Mouse (Mus musculus) cortical plate, adult 2 months (tissue): ENCODE results near the gene Tm9sf3. TPM values are rescaled to one million over a fixed set of nuclear protein-coding genes. Genes with fewer than 3 reads are reported as not detected.

Experiments
- H3K27ac ChIP-seq: fragments of 200-500 bp; 2 replicates; pipeline ENCODE4 v1.5.1; 2012; ENCODE audit warnings: low read length, control low read depth, inconsistent platforms; ENCODE audit not compliant: insufficient read depth
- H3K4me1 ChIP-seq: fragments of 200-500 bp; 2 replicates; pipeline ENCODE4 v1.6.1; 2011; ENCODE audit warnings: low read length; ENCODE audit not compliant: control insufficient read depth, insufficient read depth
- H3K4me3 ChIP-seq: fragments of 200-500 bp; 2 replicates; pipeline ENCODE4 v1.5.1; 2011; ENCODE audit warnings: mild to moderate bottlenecking, low read length, control low read depth; ENCODE audit not compliant: insufficient read depth
- CTCF ChIP-seq: fragments of 200-500 bp; IDR thresholded peaks from 2 replicates; pipeline ENCODE4 v1.5.1; 2011; ENCODE audit warnings: mild to moderate bottlenecking, control low read depth, low read length; ENCODE audit not compliant: insufficient read depth; ENCODE audit errors: extremely low read depth
- POLR2A ChIP-seq: fragments of 200-500 bp; IDR thresholded peaks from 2 replicates; pipeline ENCODE4 v1.6.1; 2011; ENCODE audit warnings: mild to moderate bottlenecking, low read length, control low read depth; ENCODE audit not compliant: insufficient read depth; ENCODE audit errors: extremely low read depth
- polyA plus RNA-seq: library from polyadenylated mRNA; depleted of rRNA; stranded (reverse); fragments of >200 nt; gene quantifications from 2 replicates; pipeline ENCODE4 v1.2.3, GENCODE M21; 2012; rRNA removed

Tm9sf3 gene
- polyA plus RNA-seq, 1 experiment, result 90.5 TPM

- TF ChIP-seq POLR2A, result no peak
- no peak for TF ChIP-seq CTCF
- H3K4me1 ChIP-seq, result no peaks in the 10 kb centered on the region
- no peak overlapping the region for H3K4me3 ChIP-seq
- H3K27ac ChIP-seq, result no peak overlapping the region
Observed at GRCm38 (mm10) chr19:41190876-41191434, 72.8 kb downstream of the Tm9sf3 start.

- Histone ChIP-seq H3K4me3 (no peak overlapping the region), H3K4me1 (no peaks in the 10 kb centered on the region), H3K27ac (no peak overlapping the region)
- TF ChIP-seq POLR2A, result no peak
- no peak for TF ChIP-seq CTCF
Observed at GRCm38 (mm10) chr19:41177331-41177730, 86.5 kb downstream of the Tm9sf3 start.

- Histone ChIP-seq H3K27ac (no peak overlapping the region), H3K4me3 (no peak overlapping the region), H3K4me1 (no peaks in the 10 kb centered on the region)
- TF ChIP-seq CTCF (no peak), POLR2A (no peak)
Observed at GRCm38 (mm10) chr19:41176881-41177280, 86.9 kb downstream of the Tm9sf3 start.

- TF ChIP-seq CTCF, result no peak
- no peak for TF ChIP-seq POLR2A
- no peak overlapping the region for H3K4me3 ChIP-seq
Observed at GRCm38 (mm10) chr19:41165914-41166235, 97.9 kb downstream of the Tm9sf3 start.

GRCm38 (mm10) chr19:41165144-41165913 is 98.5 kb downstream of the Tm9sf3 start:
- Histone ChIP-seq H3K4me3 (no peak overlapping the region), H3K27ac (no peak overlapping the region), H3K4me1 (no peaks in the 10 kb centered on the region)
- TF ChIP-seq CTCF, result no peak
- TF ChIP-seq POLR2A, result no peak

More at GRCm38 (mm10) chr19:41165914-41166235, 97.9 kb downstream of the Tm9sf3 start:
- H3K27ac ChIP-seq, result no peak overlapping the region
- H3K4me1 ChIP-seq, result no peaks in the 10 kb centered on the region

GRCm38 (mm10) chr19:41164447-41165095 is 99.2 kb downstream of the Tm9sf3 start:
- Histone ChIP-seq H3K4me1 (no peaks in the 10 kb centered on the region), H3K4me3 (no peak overlapping the region), H3K27ac (no peak overlapping the region)
- TF ChIP-seq POLR2A (no peak), CTCF (no peak)

Other genes with a start within 250 kb of the Tm9sf3 start
- gene Dntt, start 234.7 kb downstream of the Tm9sf3 start, polyA plus RNA-seq, result not detected in 2 replicates
- gene Opalin, start 186.9 kb downstream of the Tm9sf3 start, polyA plus RNA-seq, result 43.6 and 53.9 TPM in 2 replicates
- gene Tll2, start 57.2 kb downstream of the Tm9sf3 start, polyA plus RNA-seq, result 0.45 and 0.67 TPM in 2 replicates
- 2.6 TPM in 2 replicates for gene Pik3ap1, start 121.1 kb upstream of the Tm9sf3 start, polyA plus RNA-seq
- 3.4 and 3.5 TPM in 2 replicates for gene Lcor, start 218.6 kb upstream of the Tm9sf3 start, polyA plus RNA-seq